Mouse (Mus musculus) heart, adult 2 months (tissue): ENCODE measurements around the gene Slc7a5.

Source experiments
- CTCF ChIP-seq: fragments of 200-600 bp; IDR thresholded peaks from 2 replicates; pipeline ENCODE4 v1.8.1; 2022; ENCODE audit warnings: antibody characterized with exemption, mild to moderate bottlenecking, moderate library complexity
- POLR2A ChIP-seq: fragments of 200-500 bp; IDR thresholded peaks from 2 replicates; pipeline ENCODE4 v1.6.1; 2011; ENCODE audit warnings: mild to moderate bottlenecking, low read depth, low read length, control low read depth; ENCODE audit not compliant: insufficient read depth

GRCm38 (mm10) chr8:121851716-121852115 lies 55.8 kb downstream of the Slc7a5 start:
- no peak for TF ChIP-seq POLR2A
- no peak for TF ChIP-seq CTCF
